9 mouse cellular contexts compared by ENCODE assay signal in the genomic region with DNA sequence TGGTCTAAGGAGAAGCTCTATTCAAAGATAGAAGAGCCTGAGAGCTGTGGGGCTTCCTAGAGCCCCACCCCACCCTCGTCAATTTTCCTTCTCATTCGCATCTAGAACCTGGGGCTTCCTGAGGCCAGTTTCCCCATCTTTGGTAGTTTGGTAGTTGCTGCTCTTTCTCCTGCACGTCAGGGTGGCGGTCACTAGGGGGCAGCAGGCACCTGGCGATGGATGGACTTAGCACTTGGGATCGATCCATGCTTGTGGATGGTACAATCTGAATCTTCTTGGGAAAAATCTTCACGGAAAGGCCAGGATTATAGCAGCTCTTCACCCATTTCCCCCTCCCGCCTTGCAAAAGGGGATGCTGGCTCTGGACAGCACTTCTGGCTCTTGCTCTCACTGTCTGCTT. TPM values are rescaled to one million over a fixed set of nuclear protein-coding genes. Genes with fewer than 3 reads are reported as not detected.
DNase-seq lines count a peak whose midpoint lies in the region; ATAC-seq and TF ChIP-seq lines count a peak whose summit lies in the region.
"Had no signal": no experiment of that assay in that cellular context is flagged by ENCODE, and none has a peak within 500 bp of the region (broad histone marks: within the 10 kb centered on the region; RNA-seq: fewer than 3 reads in every experiment).

No protein-coding gene starts in this region.

- DNase-seq in adrenal gland, adult 18-20 months (ENCODE audit: low spot score in 2 of 2), result peak; percentile 61 to 65
- no peak for DNase-seq in adrenal gland, postnatal 4 days (ENCODE audit: low spot score in 2 of 2)
- peak; percentile 69 to 70 for DNase-seq in left cerebral cortex, adult 18-20 months (ENCODE audit: low spot score in 2 of 2)
- DNase-seq in left cerebral cortex, adult 11 months (ENCODE audit: low spot score), result no peak
- DNase-seq in G1E (ENCODE audit: low spot score), result peak; percentile 33
- DNase-seq in cerebellum, postnatal 36 days, result peak; percentile 79 to 80
- peak; percentile 51 to 57 for DNase-seq in kidney, postnatal 4 days
- DNase-seq in spleen, postnatal 4 days (ENCODE audit: low spot score in 2 of 2), result peak; percentile 31 to 78

- no peaks in the 10 kb centered on the region for H3K4me1 ChIP-seq in G1E (ENCODE audit: insufficient read depth, low read depth, low read length)

- ATAC-seq in G1E (ENCODE audit: extremely low read depth, insufficient number of reproducible peaks, low FRiP score, poor library complexity, severe bottlenecking), result no peak

- no peaks in the 10 kb centered on the region for H3K9me3 ChIP-seq in G1E (replicated peaks)

- H3K36me3 ChIP-seq in G1E (replicated peaks), result peaks cover 99% of the 10 kb centered on the region

- no peaks in the 10 kb centered on the region for H3K27me3 ChIP-seq in G1E (ENCODE audit: insufficient read depth, low read length)

- no peak overlapping the region for H3K4me3 ChIP-seq in G1E (ENCODE audit: low read depth, low read length)

- TF ChIP-seq CTCF in G1E (IDR thresholded peaks at IDR 0.05; ENCODE audit: low read depth, low read length), result peak; percentile 57

RNA-seq across cellular contexts. Expression of gene Gm10277, which starts 34.1 kb away (rescaled TPM):
- not detected for total RNA-seq in adrenal gland, adult 18-20 months (2021)
- total RNA-seq in adrenal gland, postnatal 4 days (2021), result not detected
- not detected for total RNA-seq in left cerebral cortex, adult 18-20 months (2021)
- total RNA-seq in G1E (2014; fragmentation: Nextera tagmentation) (not detected in 2 replicates), G1E (2017) (0.23 and 0.33 TPM in 2 replicates)
- not detected in 2 replicates for polyA plus RNA-seq in G1E (2012)
- total RNA-seq: heart, adult 18-20 months had no signal

RNA-seq across cellular contexts. Expression of gene Myo18a, which starts 58.6 kb away (rescaled TPM):
- 10 to 100 TPM; 45.9 to 56.8 TPM for total RNA-seq in adrenal gland, adult 18-20 months (2021)
- total RNA-seq in adrenal gland, postnatal 4 days (2021), result 10 to 100 TPM; 90.0 to 90.8 TPM
- total RNA-seq in left cerebral cortex, adult 18-20 months (2021), result 100 to 1,000 TPM; 132 to 140 TPM
- 53.1 and 57.0 TPM in 2 replicates for total RNA-seq in G1E (2014; fragmentation: Nextera tagmentation)
- total RNA-seq in G1E (2017), result 28.8 and 32.7 TPM in 2 replicates
- 41.9 and 59.4 TPM in 2 replicates for polyA plus RNA-seq in G1E (2012)

Comparison
In these comparisons a context has a peak if more than half of its experiments do, and no peak if none do; other contexts are left out.
1. DNase-seq: peak in adrenal gland, adult 18-20 months (2 of 2), left cerebral cortex, adult 18-20 months (2 of 2), G1E (single experiment), cerebellum, postnatal 36 days (2 of 2), kidney, postnatal 4 days (2 of 2) and spleen, postnatal 4 days (2 of 2); none in adrenal gland, postnatal 4 days (0 of 2) and left cerebral cortex, adult 11 months (single experiment).